Mouse (Mus musculus) midbrain, embryonic 14.5 days (tissue): ENCODE data around the gene Spata1. TPM values are rescaled to one million over a fixed set of nuclear protein-coding genes. Genes with fewer than 3 reads are reported as not detected.

Experiments
- ATAC-seq: fragments of 200-750 bp; cut with Nextera tagmentation; 2 replicates; pipeline ENCODE4 v1.8.0; 2017; ENCODE audit warnings: moderate number of reproducible peaks, moderate library complexity; ENCODE audit not compliant: low FRiP score, low TSS enrichment
- DNase-seq: peaks from one replicate; pipeline ENCODE4 v3.0.0-alpha.2; 2015
- H3K27ac ChIP-seq: fragments of 300-500 bp; sonication (generic); replicated peaks from 2 replicates; pipeline ENCODE4 v1.5.1; 2014; ENCODE audit warnings: mild to moderate bottlenecking, low read depth, low read length, moderate library complexity
- H3K27me3 ChIP-seq: fragments of 300-500 bp; sonication (generic); 2 replicates; pipeline ENCODE4 v1.6.1; 2014; ENCODE audit warnings: low read length, control low read depth, mixed read lengths; ENCODE audit not compliant: control insufficient read depth, insufficient read depth
- H3K36me3 ChIP-seq: fragments of 300-500 bp; sonication (generic); 2 replicates; pipeline ENCODE4 v1.6.1; 2014; ENCODE audit warnings: low read length, control low read depth; ENCODE audit not compliant: control insufficient read depth, insufficient read depth
- H3K4me1 ChIP-seq: fragments of 300-500 bp; sonication (generic); 2 replicates; pipeline ENCODE4 v1.6.1; 2014; ENCODE audit warnings: mild to moderate bottlenecking, antibody characterized with exemption, low read length, control low read depth; ENCODE audit not compliant: control insufficient read depth, insufficient read depth
- H3K4me2 ChIP-seq: fragments of 300-500 bp; sonication (generic); 2 replicates; pipeline ENCODE4 v1.6.1; 2014; ENCODE audit warnings: mild to moderate bottlenecking, low read length, moderate library complexity
- H3K4me3 ChIP-seq: fragments of 300-500 bp; sonication (generic); replicated peaks from 2 replicates; pipeline ENCODE4 v1.5.1; 2014; ENCODE audit warnings: low read depth, low read length
- H3K9ac ChIP-seq: fragments of 300-500 bp; sonication (generic); replicated peaks from 2 replicates; pipeline ENCODE4 v1.6.1; 2014; ENCODE audit warnings: mild to moderate bottlenecking, low read length, moderate library complexity
- H3K9me3 ChIP-seq: fragments of 300-500 bp; sonication (generic); 2 replicates; pipeline ENCODE4 v1.6.1; 2016; ENCODE audit warnings: low read length, control low read depth, mixed read lengths; ENCODE audit not compliant: control insufficient read depth
- WGBS: fragments of 180-500 bp; shearing (Covaris S2); extraction: QIAGEN DNeasy Blood & Tissue Kit; methylation state at CpG from one replicate; pipeline ENCODE4 v1.1.7; 2014; 5-methylcytosine and 5-hydroxymethylcytosine counted together
- polyA plus RNA-seq: library from polyadenylated mRNA; unstranded; fragments of >200 nt; fragmentation: Nextera tagmentation; extraction: Ambion mirVana; gene quantifications from 2 replicates; pipeline ENCODE4 v1.2.1, GENCODE M21; 2014

Spata1 gene
- polyA plus RNA-seq, 1 experiment from 2014 or later = 4.6 TPM

- Histone ChIP-seq H3K9me3 (no peaks in the 10 kb centered on the region), H3K27ac (no peak overlapping the region), H3K9ac (no peak overlapping the region), H3K36me3 (0 out of 2 replicates have a peak, but pooled peaks cover 4% of the 10 kb centered on the region), H3K4me1 (no peaks in the 10 kb centered on the region), H3K4me3 (no peak overlapping the region), H3K27me3 (no peaks in the 10 kb centered on the region), H3K4me2 (no peak overlapping the region)
- WGBS = 91% methylated on average over 3 of the region's 3 CpGs
- DNase-seq (no peak), ATAC-seq (no peak)
These were observed 52.0 kb downstream of the Spata1 start for GRCm38 (mm10) chr3:146447598-146447997.

DNA sequence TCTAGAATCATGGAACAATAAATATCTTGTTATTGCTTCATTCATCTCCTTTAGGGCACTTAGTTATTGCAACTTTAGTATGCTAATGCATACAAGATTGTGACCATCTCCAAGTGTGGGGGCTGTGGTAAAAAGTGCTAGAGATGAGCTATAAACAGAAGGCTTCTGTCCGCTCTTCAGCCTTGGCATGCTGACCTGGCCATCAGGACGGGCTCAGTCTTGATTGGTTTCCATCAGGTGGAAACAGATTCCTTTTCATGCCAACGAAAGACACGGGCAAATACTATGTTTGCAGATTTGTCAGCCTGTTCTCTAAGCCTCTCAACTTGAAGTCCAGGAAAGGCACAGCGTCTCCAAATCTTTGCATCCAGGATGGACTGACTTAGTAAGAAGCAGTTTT lies 52.4 kb downstream of the Spata1 start:
- DNase-seq (no peak), ATAC-seq (no peak)
- H3K4me1 ChIP-seq = no peaks in the 10 kb centered on the region
- peaks cover 5% of the 10 kb centered on the region; the same call in 1 of the 2 replicates for H3K36me3 ChIP-seq
- H3K9ac ChIP-seq = no peak overlapping the region
- WGBS = 95% methylated on average over 5 of the region's 5 CpGs
- no peak overlapping the region for H3K4me3 ChIP-seq
- H3K27ac ChIP-seq = no peak overlapping the region
- H3K27me3 ChIP-seq = no peaks in the 10 kb centered on the region
- H3K9me3 ChIP-seq = no peaks in the 10 kb centered on the region
- no peak overlapping the region for H3K4me2 ChIP-seq

GRCm38 (mm10) chr3:146444880-146445279 lies 54.7 kb downstream of the Spata1 start:
- peaks cover 21% of the 10 kb centered on the region for H3K36me3 ChIP-seq
- H3K4me2 ChIP-seq = no peak overlapping the region
- WGBS = 96% methylated on average over 7 of the region's 7 CpGs
- H3K4me3 ChIP-seq = no peak overlapping the region
- no peaks in the 10 kb centered on the region for H3K9me3 ChIP-seq
- no peaks in the 10 kb centered on the region for H3K27me3 ChIP-seq
- H3K27ac ChIP-seq = no peak overlapping the region
- ATAC-seq (no peak), DNase-seq (no peak)
- H3K4me1 ChIP-seq = no peaks in the 10 kb centered on the region
- no peak overlapping the region for H3K9ac ChIP-seq

- Histone ChIP-seq H3K4me1 (no peaks in the 10 kb centered on the region), H3K36me3 (peaks cover 26% of the 10 kb centered on the region), H3K27me3 (no peaks in the 10 kb centered on the region), H3K4me3 (no peak overlapping the region), H3K4me2 (no peak overlapping the region), H3K9ac (no peak overlapping the region), H3K9me3 (no peaks in the 10 kb centered on the region), H3K27ac (no peak overlapping the region)
- DNase-seq = no peak
- 90% methylated on average over 7 of the region's 7 CpGs for WGBS
- no peak for ATAC-seq
These were observed 56.2 kb downstream of the Spata1 start for GRCm38 (mm10) chr3:146443380-146443779.

DNA sequence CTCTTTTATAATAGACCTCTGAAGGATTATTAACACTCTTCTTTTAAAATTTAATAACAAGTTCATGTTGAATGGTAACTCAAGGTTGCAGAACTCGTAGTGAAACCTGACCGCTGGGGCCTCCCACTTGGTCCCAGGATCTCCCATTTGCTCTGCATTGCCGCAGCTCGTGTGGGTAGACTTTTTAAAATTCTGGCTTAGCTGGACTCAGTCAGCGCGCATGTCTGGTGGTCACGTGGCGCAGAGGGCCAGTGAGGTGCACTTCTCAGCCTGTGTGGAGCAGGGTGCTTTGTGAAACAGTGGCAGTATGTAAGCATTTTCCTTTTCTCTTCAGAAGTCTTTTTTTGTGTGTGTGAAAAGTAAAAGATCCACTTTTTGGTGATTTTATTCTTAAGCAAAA lies 56.6 kb downstream of the Spata1 start:
- WGBS = 92% methylated on average over 8 of the region's 8 CpGs
- ATAC-seq (no peak), DNase-seq (no peak)
- Histone ChIP-seq H3K4me2 (no peak overlapping the region), H3K4me1 (no peaks in the 10 kb centered on the region), H3K36me3 (peaks cover 30% of the 10 kb centered on the region), H3K9me3 (no peaks in the 10 kb centered on the region), H3K27ac (no peak overlapping the region), H3K4me3 (no peak overlapping the region), H3K9ac (no peak overlapping the region), H3K27me3 (no peaks in the 10 kb centered on the region)

DNA sequence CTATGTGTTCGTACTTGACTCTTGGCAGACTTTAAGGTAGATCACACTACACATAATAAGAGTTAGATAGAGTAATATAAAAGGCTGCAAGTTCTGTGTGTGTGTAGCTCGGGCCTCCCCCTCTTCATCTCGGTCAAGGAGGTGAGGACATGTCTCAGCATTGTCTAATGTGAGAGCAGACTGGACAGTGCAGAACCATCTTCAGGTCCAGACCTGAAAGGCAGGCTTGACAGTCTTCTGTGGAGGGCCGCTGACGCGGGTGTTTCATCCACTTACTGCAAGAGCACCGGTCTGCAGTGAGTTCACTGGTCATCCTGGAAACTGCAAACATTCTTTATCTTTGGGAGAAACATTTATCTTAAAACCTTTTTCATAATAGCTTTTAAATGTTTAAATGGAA lies 57.1 kb downstream of the Spata1 start:
- Histone ChIP-seq H3K4me2 (no peak overlapping the region), H3K27ac (no peak overlapping the region), H3K4me3 (no peak overlapping the region), H3K4me1 (no peaks in the 10 kb centered on the region), H3K36me3 (peaks cover 34% of the 10 kb centered on the region), H3K9ac (no peak overlapping the region), H3K9me3 (no peaks in the 10 kb centered on the region), H3K27me3 (no peaks in the 10 kb centered on the region)
- 91% methylated on average over 7 of the region's 7 CpGs for WGBS
- DNase-seq (no peak), ATAC-seq (no peak)

DNA sequence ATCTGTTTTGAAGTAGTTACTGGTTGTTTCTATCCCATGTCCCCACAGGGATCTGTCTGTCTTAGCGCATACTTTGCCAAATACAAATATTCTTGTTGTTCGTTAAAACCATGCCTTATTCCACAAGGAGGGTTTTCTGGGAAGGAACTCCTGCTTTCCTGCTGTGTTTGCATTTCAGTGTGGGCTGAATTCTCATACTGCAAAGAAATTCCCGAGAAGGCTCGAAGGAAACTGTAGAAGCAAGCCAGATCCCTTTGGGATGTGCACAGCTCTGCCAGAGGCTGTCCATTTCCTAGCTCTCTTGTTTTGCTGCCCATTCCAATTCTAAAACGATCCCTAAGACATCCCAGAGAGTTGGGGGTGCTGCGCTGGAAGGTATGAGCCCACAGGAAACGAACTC lies 59.1 kb downstream of the Spata1 start:
- WGBS = 88% methylated on average over 7 of the region's 7 CpGs
- H3K36me3 ChIP-seq = peaks cover 51% of the 10 kb centered on the region
- H3K9me3 ChIP-seq = no peaks in the 10 kb centered on the region
- H3K27ac ChIP-seq = no peak overlapping the region
- H3K9ac ChIP-seq = no peak overlapping the region
- DNase-seq (no peak), ATAC-seq (no peak)
- no peaks in the 10 kb centered on the region for H3K27me3 ChIP-seq
- no peaks in the 10 kb centered on the region for H3K4me1 ChIP-seq
- H3K4me3 ChIP-seq = no peak overlapping the region
- no peak overlapping the region for H3K4me2 ChIP-seq

DNA sequence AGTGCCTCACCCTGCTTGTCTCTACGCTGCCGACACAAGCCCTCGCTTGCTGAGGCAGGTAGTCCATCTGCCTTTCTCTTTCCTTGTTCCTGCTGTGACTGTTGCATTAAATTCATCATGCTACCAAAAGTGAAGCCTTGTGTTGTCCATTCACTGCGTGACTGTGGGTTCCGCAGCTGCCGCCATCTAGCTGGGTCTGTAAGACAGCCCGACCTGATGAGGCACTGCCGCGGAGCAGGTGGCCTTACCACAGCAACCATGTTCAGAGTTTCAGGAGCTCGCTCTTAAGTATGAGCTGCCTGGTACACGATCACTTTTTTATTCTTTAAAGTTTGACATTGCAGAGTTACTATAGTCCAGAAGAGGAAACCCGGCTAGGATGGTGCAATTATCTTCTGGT lies 59.5 kb downstream of the Spata1 start:
- Histone ChIP-seq H3K9ac (no peak overlapping the region), H3K4me2 (no peak overlapping the region), H3K9me3 (no peaks in the 10 kb centered on the region), H3K4me1 (no peaks in the 10 kb centered on the region), H3K27ac (no peak overlapping the region), H3K4me3 (no peak overlapping the region), H3K27me3 (no peaks in the 10 kb centered on the region), H3K36me3 (peaks cover 53% of the 10 kb centered on the region)
- DNase-seq (no peak), ATAC-seq (no peak)
- WGBS = 93% methylated on average over 12 of the region's 12 CpGs

GRCm38 (mm10) chr3:146436114-146436513 lies 63.4 kb downstream of the Spata1 start:
- H3K4me2 ChIP-seq = no peak overlapping the region
- no peak overlapping the region for H3K9ac ChIP-seq
- no peaks in the 10 kb centered on the region for H3K9me3 ChIP-seq
- H3K27ac ChIP-seq = no peak overlapping the region
- peaks cover 75% of the 10 kb centered on the region for H3K36me3 ChIP-seq
- H3K27me3 ChIP-seq = no peaks in the 10 kb centered on the region
- no peak overlapping the region for H3K4me3 ChIP-seq
- WGBS = 94% methylated on average over 8 of the region's 8 CpGs
- no peak for DNase-seq
- no peaks in the 10 kb centered on the region for H3K4me1 ChIP-seq
- ATAC-seq = no peak
